Mouse (Mus musculus) kidney, postnatal 0 days (tissue): Measurements from ENCODE around the gene Zfp534. TPM values are rescaled to one million over a fixed set of nuclear protein-coding genes. Genes with fewer than 3 reads are reported as not detected.
"Not testable (repeated sequence)": the region's sequence is repeated elsewhere in the genome, so short reads cannot be mapped to it uniquely, and the experiment has no call there.

ENCODE experiments used
- ATAC-seq: fragments of 200-750 bp; cut with Nextera tagmentation; replicated peaks from 2 replicates; pipeline ENCODE4 v1.8.0; 2017; ENCODE audit warnings: low read depth, moderate number of reproducible peaks, moderate TSS enrichment, moderate library complexity; ENCODE audit not compliant: low FRiP score
- DNase-seq: peaks from one replicate; pipeline ENCODE4 v3.0.0-alpha.2; 2016; ENCODE audit warnings: low spot score
- H3K27ac ChIP-seq: fragments of 300-500 bp; sonication (generic); 2 replicates; pipeline ENCODE4 v1.5.1; 2014; ENCODE audit warnings: mild to moderate bottlenecking
- H3K27me3 ChIP-seq: fragments of 300-500 bp; sonication (generic); 2 replicates; pipeline ENCODE4 v1.6.1; 2014; ENCODE audit warnings: low read length, mixed read lengths; ENCODE audit not compliant: insufficient read depth
- H3K36me3 ChIP-seq: fragments of 300-500 bp; sonication (generic); 2 replicates; pipeline ENCODE4 v1.6.1; 2014; ENCODE audit warnings: low read length, mixed read lengths; ENCODE audit not compliant: insufficient read depth
- H3K4me1 ChIP-seq: fragments of 300-500 bp; sonication (generic); replicated peaks from 2 replicates; pipeline ENCODE4 v1.6.1; 2014; ENCODE audit warnings: antibody characterized with exemption, low read length, mixed read lengths; ENCODE audit not compliant: insufficient read depth
- H3K4me2 ChIP-seq: fragments of 300-500 bp; sonication (generic); 2 replicates; pipeline ENCODE4 v1.6.1; 2014; ENCODE audit warnings: mild to moderate bottlenecking, low read length, moderate library complexity, mixed read lengths
- H3K4me3 ChIP-seq: fragments of 300-500 bp; sonication (generic); replicated peaks from 2 replicates; pipeline ENCODE4 v1.5.1; 2014; ENCODE audit warnings: low read depth, low read length
- H3K9ac ChIP-seq: fragments of 300-500 bp; sonication (generic); 2 replicates; pipeline ENCODE4 v1.6.1; 2014; ENCODE audit warnings: low read depth, low read length
- H3K9me3 ChIP-seq: fragments of 300-500 bp; sonication (generic); replicated peaks from 2 replicates; pipeline ENCODE4 v1.6.1; 2016; ENCODE audit warnings: low read length, inconsistent platforms, mixed read lengths
- WGBS: fragments of 180-500 bp; shearing (Covaris S2); extraction: QIAGEN DNeasy Blood & Tissue Kit; methylation state at CpG from one replicate; pipeline ENCODE4 v1.1.7; 2014; 5-methylcytosine and 5-hydroxymethylcytosine counted together
- polyA plus RNA-seq: library from polyadenylated mRNA; unstranded; fragments of >200 nt; fragmentation: Nextera tagmentation; extraction: Ambion mirVana; gene quantifications from 2 replicates; pipeline ENCODE4 v1.2.1, GENCODE M21; 2015

Zfp534 gene
- polyA plus RNA-seq: not detected in 2 replicates

DNA sequence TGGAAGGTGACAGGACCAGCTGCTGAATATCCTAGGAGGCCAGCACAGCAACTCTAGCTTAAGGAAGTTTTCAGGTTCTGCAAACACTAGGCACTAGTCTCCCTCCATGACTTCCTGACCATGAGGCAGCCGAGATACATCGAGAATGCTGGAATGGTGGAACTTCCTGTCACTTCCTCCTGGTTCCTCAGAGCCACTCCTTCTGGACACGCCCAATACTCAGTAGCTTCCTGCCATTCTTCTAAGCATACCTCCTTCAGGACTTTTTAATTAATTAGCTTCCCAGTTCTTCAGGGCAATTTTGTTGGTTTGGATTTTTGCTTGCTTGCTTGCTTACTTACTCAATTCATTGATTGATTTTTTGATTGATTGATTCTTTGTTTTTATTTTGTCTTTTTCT lies at the start of gene Zfp534:
Gene Zfp534, minus strand, starts transcription at position 101 of the 400 bp plus-strand sequence.
- 75% methylated on average over 1 of the region's 3 CpGs for WGBS

DNA sequence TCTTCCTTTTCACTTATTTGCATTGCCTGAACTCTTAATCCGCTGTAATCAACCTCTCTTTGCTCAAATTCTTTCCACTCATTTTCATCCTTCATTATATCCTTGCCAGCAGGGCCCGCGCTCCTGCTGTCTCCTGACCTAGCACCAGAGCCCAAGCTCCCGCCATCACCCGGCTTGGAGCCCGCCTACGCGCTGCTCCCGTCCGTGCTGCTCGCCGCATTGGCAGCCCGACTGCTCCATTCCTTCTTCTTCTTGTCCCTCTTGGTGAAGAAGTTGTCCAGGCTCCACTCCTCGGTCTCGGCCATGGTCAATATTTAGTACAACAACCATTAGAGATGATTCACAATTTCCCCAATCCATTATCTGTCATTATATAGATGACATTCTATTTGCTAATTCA lies 43.9 kb upstream of the Zfp534 start:
- not testable (repeated sequence) for DNase-seq, H3K4me1 ChIP-seq, ATAC-seq, H3K36me3 ChIP-seq, H3K27ac ChIP-seq, H3K4me3 ChIP-seq, H3K9ac ChIP-seq, H3K9me3 ChIP-seq, H3K27me3 ChIP-seq, H3K4me2 ChIP-seq
- WGBS: 94% methylated on average over 14 of the region's 15 CpGs

More for the DNA sequence above, at the start of gene Zfp534:
- not testable (repeated sequence) for DNase-seq, H3K4me3 ChIP-seq, H3K27ac ChIP-seq, H3K4me2 ChIP-seq, H3K4me1 ChIP-seq, H3K9ac ChIP-seq, H3K36me3 ChIP-seq, H3K9me3 ChIP-seq, H3K27me3 ChIP-seq, ATAC-seq

DNA sequence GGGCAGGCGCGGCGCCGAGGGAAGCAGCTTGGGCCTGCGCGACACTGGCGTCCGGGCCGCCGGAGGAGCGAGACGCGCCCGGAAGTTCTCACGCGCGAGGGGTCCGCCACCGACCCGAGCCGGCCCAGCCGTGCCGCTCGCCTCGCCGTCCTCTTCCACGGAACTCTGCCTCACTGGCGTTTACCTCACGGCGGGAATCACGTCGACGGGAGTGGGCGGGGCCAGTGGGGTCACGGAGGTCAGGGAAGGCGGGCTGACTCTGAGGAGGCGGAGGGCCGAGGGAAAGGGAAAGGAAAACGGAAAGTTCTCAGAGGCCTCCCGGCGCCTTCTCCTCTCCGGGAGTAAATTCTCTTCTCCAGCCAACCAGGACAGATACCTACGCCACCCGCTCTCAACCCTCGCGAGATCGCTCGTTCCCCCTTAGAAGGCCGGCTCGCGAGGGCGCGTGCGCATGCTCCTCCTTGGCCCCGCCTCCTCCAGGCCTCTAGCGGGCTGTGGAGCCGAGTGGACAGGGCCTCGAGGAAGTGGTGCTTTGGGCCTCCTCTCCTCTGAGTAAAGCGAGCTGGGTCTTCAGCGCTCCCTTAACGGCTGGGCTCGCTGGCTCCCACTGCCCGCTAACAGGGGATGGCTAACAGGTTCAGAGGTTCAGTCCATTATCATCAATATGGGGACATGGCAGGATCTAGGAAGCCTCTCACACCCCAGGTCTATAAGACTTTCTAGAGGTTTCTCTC lies 36.5 kb upstream of the Zfp534 start:
- not testable (repeated sequence) for H3K9me3 ChIP-seq, H3K4me1 ChIP-seq, H3K27me3 ChIP-seq, ATAC-seq, H3K27ac ChIP-seq, DNase-seq, H3K36me3 ChIP-seq
- 32% methylated on average over 55 of the region's 63 CpGs for WGBS
- H3K9ac ChIP-seq: 0 out of 2 replicates have a peak overlapping the region, but pooled peaks have one; percentile 27
- peak overlapping the region; percentile 46 for H3K4me2 ChIP-seq
- H3K4me3 ChIP-seq: peak overlapping the region; percentile 26

DNA sequence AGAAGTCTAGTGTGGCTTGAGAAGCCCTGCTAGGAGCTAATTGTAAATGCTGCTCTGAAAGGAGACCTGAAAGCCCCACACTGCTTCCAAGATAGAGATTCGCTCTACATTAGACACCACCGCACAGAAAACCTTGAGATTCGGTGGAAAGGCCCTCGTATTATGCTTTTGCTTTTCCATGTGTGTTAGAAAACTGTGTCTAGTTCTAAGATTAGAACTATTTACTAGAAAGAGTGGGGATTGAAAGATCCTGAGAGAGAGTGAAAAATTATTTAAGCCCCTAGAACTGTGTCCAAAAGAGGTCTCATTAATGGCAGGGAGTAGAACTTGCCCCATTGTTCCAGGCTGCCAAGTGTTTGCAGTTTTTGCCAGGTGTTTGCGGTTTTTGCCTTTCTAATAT lies 47.1 kb downstream of the Zfp534 start:
- H3K36me3 ChIP-seq, DNase-seq: not testable (repeated sequence)
- WGBS: 75% methylated on average over 4 of the region's 5 CpGs

DNA sequence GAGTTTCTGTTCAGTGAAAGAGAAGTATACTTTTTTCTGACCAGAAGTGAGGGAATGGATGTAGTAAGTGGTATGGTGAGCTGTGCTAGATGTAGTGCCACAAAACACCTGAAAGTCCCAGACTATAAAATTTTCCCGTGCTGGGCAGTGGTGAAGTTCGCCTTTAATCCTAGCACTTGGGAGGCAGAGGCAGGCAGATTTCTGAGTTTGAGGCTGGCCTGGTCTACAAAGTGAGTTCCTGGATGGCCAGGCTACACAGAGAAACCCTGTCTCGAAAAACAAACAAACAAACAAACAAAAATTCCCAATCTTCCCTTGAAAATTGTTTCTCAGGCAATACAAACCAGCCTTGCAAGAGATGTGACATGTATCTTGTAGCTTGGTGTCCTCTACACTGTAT lies 54.9 kb downstream of the Zfp534 start:
- WGBS: no CpG with 5 or more reads among the region's 3 CpGs

More for the DNA sequence above, 47.1 kb downstream of the Zfp534 start:
- H3K27ac ChIP-seq, H3K27me3 ChIP-seq, H3K4me1 ChIP-seq, H3K4me3 ChIP-seq, H3K4me2 ChIP-seq, H3K9me3 ChIP-seq, H3K9ac ChIP-seq, ATAC-seq: not testable (repeated sequence)

DNA sequence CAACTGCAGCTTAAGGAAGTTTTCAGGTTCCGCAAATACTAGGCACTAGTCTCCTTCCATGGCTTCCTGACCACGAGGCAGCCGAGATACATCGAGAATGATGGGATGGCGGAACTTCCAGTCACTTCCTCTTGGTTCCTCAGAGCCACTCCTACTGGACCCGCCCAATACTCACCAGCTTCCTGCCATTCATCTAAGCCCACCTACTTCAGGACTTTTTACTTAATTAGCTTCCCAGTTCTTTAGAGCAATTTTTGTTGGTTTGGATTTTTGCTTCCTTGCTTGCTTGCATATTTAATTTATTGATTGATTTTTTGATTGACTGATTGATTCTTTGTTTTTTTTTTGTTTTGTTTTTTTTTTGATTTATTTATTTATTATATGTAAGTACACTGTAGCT lies 59.9 kb downstream of the Zfp534 start, which contains the start of gene Zfp979:
Gene Zfp979, minus strand, starts transcription at position 101 of the 400 bp plus-strand sequence.
- not testable (repeated sequence) for H3K27me3 ChIP-seq, H3K27ac ChIP-seq
- WGBS: no CpG with 5 or more reads among the region's 6 CpGs

More for the DNA sequence above, 54.9 kb downstream of the Zfp534 start:
- H3K27ac ChIP-seq, H3K4me1 ChIP-seq, H3K4me3 ChIP-seq, ATAC-seq, H3K36me3 ChIP-seq, H3K9me3 ChIP-seq, DNase-seq, H3K4me2 ChIP-seq, H3K27me3 ChIP-seq, H3K9ac ChIP-seq: not testable (repeated sequence)

DNA sequence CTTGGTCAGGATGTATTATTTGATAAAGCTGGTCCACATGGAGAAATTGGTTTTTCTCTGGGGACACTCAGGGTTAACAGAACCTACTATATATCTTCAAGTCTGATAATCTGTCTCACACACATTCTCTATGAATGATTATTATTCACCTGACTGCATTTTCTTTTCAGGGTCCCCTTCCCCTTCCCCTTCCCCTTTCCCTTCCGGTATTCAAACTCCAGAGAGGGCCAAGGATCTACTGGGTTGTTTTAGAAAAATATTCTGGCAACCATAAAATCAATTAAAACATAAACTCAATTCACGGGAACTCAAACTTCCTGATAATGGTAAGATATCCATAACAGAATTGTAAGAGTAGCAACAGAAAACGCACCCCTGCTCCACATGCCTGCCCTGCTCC lies 60.4 kb downstream of the Zfp534 start:
- DNase-seq, H3K27ac ChIP-seq, H3K4me2 ChIP-seq, H3K4me3 ChIP-seq, H3K9ac ChIP-seq, H3K4me1 ChIP-seq, H3K9me3 ChIP-seq, H3K27me3 ChIP-seq, H3K36me3 ChIP-seq, ATAC-seq: not testable (repeated sequence)
- WGBS: 47% methylated on average over 2 of the region's 3 CpGs

More for the DNA sequence above, 59.9 kb downstream of the Zfp534 start, which contains the start of gene Zfp979:
- H3K4me2 ChIP-seq, H3K9me3 ChIP-seq, H3K36me3 ChIP-seq, ATAC-seq, H3K4me1 ChIP-seq, DNase-seq, H3K9ac ChIP-seq, H3K4me3 ChIP-seq: not testable (repeated sequence)

DNA sequence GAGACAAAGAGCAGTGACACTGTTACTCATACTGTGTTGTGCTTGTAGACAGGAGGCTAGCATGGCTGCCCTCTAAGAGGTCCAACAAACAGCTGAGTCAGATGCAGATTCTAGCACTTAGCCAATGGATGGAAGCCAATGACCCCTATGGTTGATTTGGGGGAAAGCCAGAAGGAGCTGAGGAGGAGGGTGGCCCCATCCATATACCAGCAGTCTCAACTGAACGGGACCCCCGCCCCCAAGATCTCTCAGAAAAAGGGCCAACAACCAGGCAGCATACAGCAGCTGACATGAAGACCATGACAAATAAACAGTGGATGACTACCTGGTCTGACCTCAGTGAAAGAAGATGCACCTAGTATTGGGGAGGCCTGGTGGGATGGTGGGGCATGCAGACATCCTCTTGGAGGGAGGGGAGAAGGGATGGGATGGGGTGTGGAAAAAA lies 68.5 kb downstream of the Zfp534 start:
- not testable (repeated sequence) for H3K9me3 ChIP-seq, H3K36me3 ChIP-seq, H3K27ac ChIP-seq, H3K4me2 ChIP-seq, H3K9ac ChIP-seq, H3K27me3 ChIP-seq, H3K4me1 ChIP-seq, DNase-seq, H3K4me3 ChIP-seq
- ATAC-seq: peak; percentile 76; the same call in 1 of the 2 replicates
- WGBS: no CpG with 5 or more reads among the region's 2 CpGs
